Mouse (Mus musculus): Measurements from ENCODE around the gene Dchs1.

DNA sequence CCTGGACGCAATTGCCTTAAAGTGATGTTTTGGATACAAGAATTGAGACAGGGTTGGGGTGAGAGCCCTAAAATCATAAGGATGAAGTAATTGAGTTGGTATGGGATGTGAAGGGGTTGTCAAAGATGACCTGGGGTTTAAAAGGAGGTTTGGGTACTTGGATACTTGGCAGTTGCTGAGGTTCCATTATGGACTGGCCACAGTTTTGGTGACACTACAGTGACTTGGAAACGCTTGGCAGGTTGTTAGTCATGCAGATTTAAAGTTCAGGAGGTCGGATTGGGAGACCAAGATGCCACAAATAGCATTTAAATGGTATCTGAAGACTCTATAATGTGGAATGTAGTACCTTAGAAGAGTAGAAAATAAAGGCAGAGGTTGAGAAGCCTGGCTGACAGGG is 49.8 kb downstream of the Dchs1 start:
- TF ChIP-seq CTCF (IDR thresholded peaks at IDR 0.05; ENCODE audit: extremely low read depth, insufficient read depth, insufficient read length, insufficient replicate concordance) (no peak), POLR2A (IDR thresholded peaks at IDR 0.05; ENCODE audit: low read depth, low read length) (no peak)

Measured in spleen, adult 2 months (tissue).